In genomic region chr15:32012044-32012443, GRCm38 (mm10) we compare ENCODE assay signal across 9 mouse cellular contexts.
A peak's percentile ranks its signal among the peaks of the same experiment; 100 is the strongest.
DNase-seq lines count a peak whose midpoint lies in the region; TF ChIP-seq lines count a peak whose summit lies in the region.
"Had no signal": no experiment of that assay in that cellular context is flagged by ENCODE, and none has a peak within 500 bp of the region (broad histone marks: within the 10 kb centered on the region; RNA-seq: fewer than 3 reads in every experiment).

No protein-coding gene starts in this region.

- TF ChIP-seq CTCF in left cerebral cortex, adult 2 months (IDR thresholded peaks at IDR 0.05) = peak; percentile 72

- DNase-seq in cerebellum, adult 18-20 months = peak; percentile 31 to 51
- no peak for DNase-seq in cerebellum, adult 9-11 months
- DNase-seq in left cerebral cortex, adult 2 months (ENCODE audit: extremely low spot score in 1 of 2, low spot score in 2 of 2) = peak; percentile 24 to 49
- DNase-seq in left cerebral cortex, adult 11 months (ENCODE audit: low spot score) = no peak
- peak; percentile 61 for DNase-seq in adrenal gland, adult 2 months
- peak; percentile 27 for DNase-seq in gastrocnemius, postnatal 10 days
- peak; percentile 73 for DNase-seq in lung, postnatal 10 days
- no peak for DNase-seq in Muller cell, postnatal 12 days (ENCODE audit: inconsistent ontology term)

- no peak overlapping the region for H3K4me3 ChIP-seq in left cerebral cortex, adult 2 months
- H3K4me3 ChIP-seq: limb, embryonic 15.5 days had no signal

- no peak overlapping the region for H3K27ac ChIP-seq in left cerebral cortex, adult 2 months
- H3K27ac ChIP-seq: limb, embryonic 15.5 days had no signal

- intact Hi-C loops in left cerebral cortex, adult 2 months (cut with DNase I) = loop anchor here (2.0 to 5.0 kb wide), 4 partner anchors 231 to 705 kb away; no protein-coding TSS in a partner anchor

Comparison
In these comparisons a context has a peak if more than half of its experiments do, and no peak if none do; other contexts are left out.
1. DNase-seq: peak in cerebellum, adult 18-20 months (2 of 2), left cerebral cortex, adult 2 months (2 of 2), adrenal gland, adult 2 months (single experiment), gastrocnemius, postnatal 10 days (single experiment) and lung, postnatal 10 days (single experiment); none in cerebellum, adult 9-11 months (single experiment), left cerebral cortex, adult 11 months (single experiment) and Muller cell, postnatal 12 days (single experiment).